8 mouse cellular contexts compared by ENCODE assay signal in genomic region chr13:23423286-23424051, GRCm38 (mm10). TPM values are rescaled to one million over a fixed set of nuclear protein-coding genes. Genes with fewer than 3 reads are reported as not detected.
DNase-seq lines count a peak whose midpoint lies in the region; ATAC-seq lines count a peak whose summit lies in the region.

TSS of gene Abt1 (minus strand) at chr13:23423866.

- H3K4me1 ChIP-seq in intestine, embryonic 14.5 days (replicated peaks; ENCODE audit: control insufficient read depth, insufficient read depth, low read length): peaks cover 15% of the 10 kb centered on the region; the same call in 1 of the 2 replicates
- H3K4me1 ChIP-seq in midbrain, embryonic 10.5 days: peaks cover 28% of the 10 kb centered on the region

- intact Hi-C loops in left cerebral cortex, postnatal 36 days (cut with DNase I): no loop called here

- H3K9ac ChIP-seq in intestine, embryonic 14.5 days (ENCODE audit: low read length): peak within 1 kb of the TSS; percentile 92

- H3K9me3 ChIP-seq in intestine, embryonic 14.5 days (ENCODE audit: control insufficient read depth, low read length): no peaks in the 10 kb centered on the region
- no peaks in the 10 kb centered on the region for H3K9me3 ChIP-seq in midbrain, embryonic 10.5 days (replicated peaks)

- peak within 1 kb of the TSS; percentile 97 for H3K4me3 ChIP-seq in intestine, embryonic 14.5 days (ENCODE audit: low read depth, low read length)
- H3K4me3 ChIP-seq in midbrain, embryonic 10.5 days: peak within 1 kb of the TSS; percentile 96

- ATAC-seq in intestine, embryonic 14.5 days (replicated peaks; ENCODE audit: low FRiP score, low TSS enrichment, low read depth): peak; percentile 88

- H3K27me3 ChIP-seq in intestine, embryonic 14.5 days (replicated peaks; ENCODE audit: control insufficient read depth, insufficient read depth, low read length): no peaks in the 10 kb centered on the region
- H3K27me3 ChIP-seq in midbrain, embryonic 10.5 days (ENCODE audit: low read depth, poor library complexity, severe bottlenecking): no peaks in the 10 kb centered on the region

- WGBS in intestine, embryonic 14.5 days: under 1% methylated on average over 47 of the region's 48 CpGs
- WGBS in midbrain, embryonic 10.5 days: under 1% methylated on average over 48 of the region's 48 CpGs

- peak within 1 kb of the TSS; percentile 65 for H3K27ac ChIP-seq in intestine, embryonic 14.5 days (ENCODE audit: low read depth)
- H3K27ac ChIP-seq in midbrain, embryonic 10.5 days (replicated peaks): peak within 1 kb of the TSS; percentile 85

- H3K4me2 ChIP-seq in intestine, embryonic 14.5 days (ENCODE audit: low read length): peak within 1 kb of the TSS; percentile 73

- DNase-seq in adrenal gland, adult 2 months: peak; percentile 94
- DNase-seq in embryo, embryonic 10.5 days (ENCODE audit: low spot score): peak; percentile 97
- DNase-seq in gastrocnemius, postnatal 25 days: peak; percentile 88
- DNase-seq in intestine, embryonic 14.5 days (ENCODE audit: low spot score): peak; percentile 98
- peak; percentile 94 to 96 for DNase-seq in left cerebral cortex, postnatal 36 days (ENCODE audit: low spot score in 2 of 2)
- DNase-seq in midbrain, embryonic 10.5 days (ENCODE audit: low spot score): peak; percentile 95
- DNase-seq in right cerebral cortex, postnatal 36 days (ENCODE audit: low spot score in 2 of 2): peak; percentile 91 to 93
- DNase-seq in urinary bladder, postnatal 4 days (ENCODE audit: low spot score in 2 of 2): peak; percentile 91 to 96

- peaks cover 33% of the 10 kb centered on the region for H3K36me3 ChIP-seq in intestine, embryonic 14.5 days (ENCODE audit: control insufficient read depth, insufficient read depth, low read length)
- peaks cover 39% of the 10 kb centered on the region for H3K36me3 ChIP-seq in midbrain, embryonic 10.5 days

RNA-seq across cellular contexts. Expression of gene Abt1, which starts in this region (rescaled TPM):
- total RNA-seq in adrenal gland, adult 2 months (2021): 1 to 10 TPM; 7.0 to 8.5 TPM
- polyA plus RNA-seq in adrenal gland, adult 2 months (2012; rRNA removed): 1.1 TPM in 2 replicates
- total RNA-seq in gastrocnemius, postnatal 25 days (2021): 1 to 10 TPM; 2.9 to 3.7 TPM
- polyA plus RNA-seq in intestine, embryonic 14.5 days (2014; fragmentation: Nextera tagmentation; extraction: Ambion mirVana): 11.9 and 13.8 TPM in 2 replicates
- total RNA-seq in left cerebral cortex, postnatal 36 days (2021): 1 to 10 TPM; 8.4 to 8.5 TPM
- polyA plus RNA-seq in midbrain, embryonic 10.5 days (2016; fragmentation: Nextera tagmentation; extraction: Ambion mirVana): 14.3 and 14.7 TPM in 2 replicates

Comparison
In these comparisons a context has a peak if more than half of its experiments do, and no peak if none do; other contexts are left out.
1. Peak in every context shown above with its lines: DNase-seq, ATAC-seq, H3K4me3 ChIP-seq and H3K27ac ChIP-seq.